Comparison of ENCODE assay signal across 10 mouse cellular contexts in genomic region chr17:45594195-45594594, GRCm38 (mm10). TPM values are rescaled to one million over a fixed set of nuclear protein-coding genes. Genes with fewer than 3 reads are reported as not detected.
A peak's percentile ranks its signal among the peaks of the same experiment; 100 is the strongest.
DNase-seq lines count a peak whose midpoint lies in the region; ATAC-seq lines count a peak whose summit lies in the region.
"Had no signal": no experiment of that assay in that cellular context is flagged by ENCODE, and none has a peak within 500 bp of the region (broad histone marks: within the 10 kb centered on the region; RNA-seq: fewer than 3 reads in every experiment).

No protein-coding gene starts in this region.

- H3K27me3 ChIP-seq in neural tube, embryonic 11.5 days (ENCODE audit: control insufficient read depth, insufficient read depth, low read length) = peaks cover 7% of the 10 kb centered on the region; the same call in 1 of the 2 replicates
- peaks cover 48% of the 10 kb centered on the region for H3K27me3 ChIP-seq in forebrain, embryonic 12.5 days
- H3K27me3 ChIP-seq in limb, embryonic 11.5 days (ENCODE audit: control insufficient read depth, insufficient read depth, low read length) = peaks cover 25% of the 10 kb centered on the region
- H3K27me3 ChIP-seq in neural tube, embryonic 14.5 days (ENCODE audit: control insufficient read depth, insufficient read depth, low read length) = no peaks in the 10 kb centered on the region

- 52% methylated on average over 8 of the region's 8 CpGs for WGBS in neural tube, embryonic 11.5 days
- 51% methylated on average over 8 of the region's 8 CpGs for WGBS in forebrain, embryonic 12.5 days
- 45% methylated on average over 8 of the region's 8 CpGs for WGBS in limb, embryonic 11.5 days
- 52% methylated on average over 8 of the region's 8 CpGs for WGBS in neural tube, embryonic 14.5 days

- DNase-seq in neural tube, embryonic 11.5 days (ENCODE audit: low spot score) = no peak
- DNase-seq in neural tube, embryonic 10.5 days (ENCODE audit: extremely low spot score, low spot score) = no peak
- no peak for DNase-seq in limb, embryonic 11.5 days (ENCODE audit: low spot score)
- no peak for DNase-seq in adrenal gland, postnatal 14 days
- DNase-seq in left cerebral cortex, postnatal 10 days (ENCODE audit: extremely low spot score in 1 of 2, low spot score in 2 of 2) = no peak
- no peak for DNase-seq in layer of hippocampus, postnatal 36 days
- DNase-seq: thymus, postnatal 25 days had no signal

- peak overlapping the region; percentile 98 for H3K4me2 ChIP-seq in neural tube, embryonic 11.5 days (ENCODE audit: low read depth)
- peak overlapping the region; percentile 97 for H3K4me2 ChIP-seq in forebrain, embryonic 12.5 days
- H3K4me2 ChIP-seq in limb, embryonic 11.5 days (ENCODE audit: low read depth, severe bottlenecking) = peak overlapping the region; percentile 31
- H3K4me2 ChIP-seq in neural tube, embryonic 14.5 days (ENCODE audit: low read depth, low read length) = peak overlapping the region; percentile 89; the same call in 1 of the 2 replicates

- peaks cover 21% of the 10 kb centered on the region for H3K4me1 ChIP-seq in neural tube, embryonic 11.5 days (ENCODE audit: control insufficient read depth, insufficient read depth, low read length)
- H3K4me1 ChIP-seq in forebrain, embryonic 12.5 days = peaks cover 51% of the 10 kb centered on the region
- H3K4me1 ChIP-seq in limb, embryonic 11.5 days (ENCODE audit: control insufficient read depth, insufficient read depth, low read length) = peaks cover 28% of the 10 kb centered on the region
- peaks cover 32% of the 10 kb centered on the region for H3K4me1 ChIP-seq in neural tube, embryonic 14.5 days (ENCODE audit: control insufficient read depth, insufficient read depth, low read length)

- ATAC-seq in neural tube, embryonic 11.5 days (ENCODE audit: insufficient read depth, low FRiP score, low TSS enrichment) = no peak
- no peak for ATAC-seq in forebrain, embryonic 12.5 days (ENCODE audit: low FRiP score)
- ATAC-seq in limb, embryonic 11.5 days (ENCODE audit: insufficient number of reproducible peaks, low FRiP score, low TSS enrichment, low read depth) = no peak
- ATAC-seq in neural tube, embryonic 14.5 days (ENCODE audit: low read depth) = no peak

- H3K9ac ChIP-seq in neural tube, embryonic 11.5 days (ENCODE audit: low read length) = no peak overlapping the region
- H3K9ac ChIP-seq in forebrain, embryonic 12.5 days = peak overlapping the region; percentile 21; the same call in 1 of the 2 replicates
- H3K9ac ChIP-seq in limb, embryonic 11.5 days (ENCODE audit: low read length) = no peak overlapping the region
- no peak overlapping the region for H3K9ac ChIP-seq in neural tube, embryonic 14.5 days (replicated peaks; ENCODE audit: low read depth, low read length)

- peak overlapping the region; percentile 46; the same call in 1 of the 2 replicates for H3K4me3 ChIP-seq in neural tube, embryonic 11.5 days (ENCODE audit: low read depth, low read length)
- H3K4me3 ChIP-seq in forebrain, embryonic 12.5 days (replicated peaks) = peak overlapping the region; percentile 52
- H3K4me3 ChIP-seq in limb, embryonic 11.5 days (ENCODE audit: low read depth, low read length) = peak overlapping the region; percentile 50; the same call in 1 of the 2 replicates
- peak overlapping the region; percentile 42 for H3K4me3 ChIP-seq in neural tube, embryonic 14.5 days (ENCODE audit: low read depth, low read length)

- H3K36me3 ChIP-seq in neural tube, embryonic 11.5 days (ENCODE audit: control insufficient read depth, insufficient read depth, low read length) = no peaks in the 10 kb centered on the region
- H3K36me3 ChIP-seq in forebrain, embryonic 12.5 days (replicated peaks) = peaks cover 5% of the 10 kb centered on the region; the same call in 1 of the 2 replicates
- H3K36me3 ChIP-seq in limb, embryonic 11.5 days (ENCODE audit: control insufficient read depth, insufficient read depth, low read length) = peaks cover 2% of the 10 kb centered on the region; the same call in 1 of the 2 replicates
- H3K36me3 ChIP-seq in neural tube, embryonic 14.5 days (ENCODE audit: control insufficient read depth, insufficient read depth, low read length) = no peaks in the 10 kb centered on the region

- H3K9me3 ChIP-seq in neural tube, embryonic 11.5 days (ENCODE audit: control insufficient read depth, low read length) = no peaks in the 10 kb centered on the region
- H3K9me3 ChIP-seq in forebrain, embryonic 12.5 days = no peaks in the 10 kb centered on the region
- no peaks in the 10 kb centered on the region; the same call in 1 of the 2 replicates for H3K9me3 ChIP-seq in limb, embryonic 11.5 days (ENCODE audit: control insufficient read depth, low read length)
- H3K9me3 ChIP-seq in neural tube, embryonic 14.5 days (ENCODE audit: control insufficient read depth, low read length) = no peaks in the 10 kb centered on the region

- H3K27ac ChIP-seq in neural tube, embryonic 11.5 days (ENCODE audit: low read depth, low read length) = no peak overlapping the region
- H3K27ac ChIP-seq in forebrain, embryonic 12.5 days = no peak overlapping the region
- no peak overlapping the region for H3K27ac ChIP-seq in limb, embryonic 11.5 days (replicated peaks; ENCODE audit: low read depth, low read length)
- no peak overlapping the region for H3K27ac ChIP-seq in neural tube, embryonic 14.5 days (ENCODE audit: low read depth, low read length)

- intact Hi-C loops in left cerebral cortex, postnatal 10 days (cut with DNase I) = no loop called here

RNA-seq across cellular contexts. Expression of gene Slc29a1, which starts 5.2 kb away (rescaled TPM):
- 44.1 and 48.7 TPM in 2 replicates for polyA plus RNA-seq in neural tube, embryonic 11.5 days (2014; fragmentation: Nextera tagmentation; extraction: Ambion mirVana)
- polyA plus RNA-seq in forebrain, embryonic 12.5 days (2016; fragmentation: Nextera tagmentation; extraction: Ambion mirVana) = 50.2 and 52.0 TPM in 2 replicates
- 38.9 and 41.4 TPM in 2 replicates for polyA plus RNA-seq in limb, embryonic 11.5 days (2014; fragmentation: Nextera tagmentation; extraction: Ambion mirVana)
- polyA plus RNA-seq in neural tube, embryonic 14.5 days (2014; fragmentation: Nextera tagmentation; extraction: Ambion mirVana) = 29.1 and 35.9 TPM in 2 replicates
- 114 and 140 TPM in 2 replicates for total RNA-seq in adrenal gland, postnatal 14 days (2021)
- total RNA-seq in left cerebral cortex, postnatal 10 days (2021) = 10 to 100 TPM; 30.3 to 33.3 TPM
- total RNA-seq in layer of hippocampus, postnatal 36 days (2021) = 10 to 100 TPM; 20.8 to 21.5 TPM

RNA-seq across cellular contexts. Expression of gene Mymx, which starts 7.7 kb away (rescaled TPM):
- polyA plus RNA-seq in neural tube, embryonic 11.5 days (2014; fragmentation: Nextera tagmentation; extraction: Ambion mirVana) = 4.8 and 5.3 TPM in 2 replicates
- polyA plus RNA-seq in forebrain, embryonic 12.5 days (2016; fragmentation: Nextera tagmentation; extraction: Ambion mirVana) = 0.24 TPM in 1 of 2 replicates, not detected in the other
- polyA plus RNA-seq in limb, embryonic 11.5 days (2014; fragmentation: Nextera tagmentation; extraction: Ambion mirVana) = 4.8 and 7.0 TPM in 2 replicates
- polyA plus RNA-seq in neural tube, embryonic 14.5 days (2014; fragmentation: Nextera tagmentation; extraction: Ambion mirVana) = 0.44 and 1.0 TPM in 2 replicates
- total RNA-seq in adrenal gland, postnatal 14 days (2021) = 0.44 TPM in 1 of 2 replicates, not detected in the other
- total RNA-seq in left cerebral cortex, postnatal 10 days (2021) = not detected
- total RNA-seq in layer of hippocampus, postnatal 36 days (2021) = not detected
- total RNA-seq: layer of hippocampus, adult 18-20 months had no signal

RNA-seq across cellular contexts. Expression of gene Hsp90ab1, which starts 21.1 kb away (rescaled TPM):
- 1,725 and 1,823 TPM in 2 replicates for polyA plus RNA-seq in neural tube, embryonic 11.5 days (2014; fragmentation: Nextera tagmentation; extraction: Ambion mirVana)
- 1,580 and 1,603 TPM in 2 replicates for polyA plus RNA-seq in forebrain, embryonic 12.5 days (2016; fragmentation: Nextera tagmentation; extraction: Ambion mirVana)
- polyA plus RNA-seq in limb, embryonic 11.5 days (2014; fragmentation: Nextera tagmentation; extraction: Ambion mirVana) = 1,903 and 1,914 TPM in 2 replicates
- polyA plus RNA-seq in neural tube, embryonic 14.5 days (2014; fragmentation: Nextera tagmentation; extraction: Ambion mirVana) = 1,278 and 1,406 TPM in 2 replicates
- 1,351 and 1,485 TPM in 2 replicates for total RNA-seq in adrenal gland, postnatal 14 days (2021)
- 1,000 to 10,000 TPM; 1,675 to 1,723 TPM for total RNA-seq in left cerebral cortex, postnatal 10 days (2021)
- 1,000 to 10,000 TPM; 1,811 to 1,865 TPM for total RNA-seq in layer of hippocampus, postnatal 36 days (2021)

RNA-seq across cellular contexts. Expression of gene Slc35b2, which starts 30.5 kb away (rescaled TPM):
- polyA plus RNA-seq in neural tube, embryonic 11.5 days (2014; fragmentation: Nextera tagmentation; extraction: Ambion mirVana) = 101 and 106 TPM in 2 replicates
- polyA plus RNA-seq in forebrain, embryonic 12.5 days (2016; fragmentation: Nextera tagmentation; extraction: Ambion mirVana) = 91.0 and 91.7 TPM in 2 replicates
- 90.5 and 92.0 TPM in 2 replicates for polyA plus RNA-seq in limb, embryonic 11.5 days (2014; fragmentation: Nextera tagmentation; extraction: Ambion mirVana)
- 72.2 and 79.3 TPM in 2 replicates for polyA plus RNA-seq in neural tube, embryonic 14.5 days (2014; fragmentation: Nextera tagmentation; extraction: Ambion mirVana)
- total RNA-seq in adrenal gland, postnatal 14 days (2021) = 54.8 and 56.1 TPM in 2 replicates
- total RNA-seq in left cerebral cortex, postnatal 10 days (2021) = 10 to 100 TPM; 43.8 to 46.7 TPM
- 10 to 100 TPM; 28.2 to 29.4 TPM for total RNA-seq in layer of hippocampus, postnatal 36 days (2021)

RNA-seq across cellular contexts. Expression of gene Nfkbie, which starts 38.7 kb away (rescaled TPM):
- polyA plus RNA-seq in neural tube, embryonic 11.5 days (2014; fragmentation: Nextera tagmentation; extraction: Ambion mirVana) = 6.9 and 7.0 TPM in 2 replicates
- 5.5 and 5.7 TPM in 2 replicates for polyA plus RNA-seq in forebrain, embryonic 12.5 days (2016; fragmentation: Nextera tagmentation; extraction: Ambion mirVana)
- 5.6 and 6.2 TPM in 2 replicates for polyA plus RNA-seq in limb, embryonic 11.5 days (2014; fragmentation: Nextera tagmentation; extraction: Ambion mirVana)
- polyA plus RNA-seq in neural tube, embryonic 14.5 days (2014; fragmentation: Nextera tagmentation; extraction: Ambion mirVana) = 4.2 and 4.9 TPM in 2 replicates
- 3.6 and 8.7 TPM in 2 replicates for total RNA-seq in adrenal gland, postnatal 14 days (2021)
- total RNA-seq in left cerebral cortex, postnatal 10 days (2021) = 1 to 10 TPM; 2.5 to 2.6 TPM
- 1 to 10 TPM; 2.6 to 3.4 TPM for total RNA-seq in layer of hippocampus, postnatal 36 days (2021)

Comparison
In these comparisons a context has a peak if more than half of its experiments do, and no peak if none do; other contexts are left out.
1. H3K4me2 ChIP-seq: peak in every context shown above with its lines; median percentile 98 in neural tube, embryonic 11.5 days; 97 in forebrain, embryonic 12.5 days; 89 in neural tube, embryonic 14.5 days; 31 in limb, embryonic 11.5 days.